Comparison of ENCODE assay signal across 26 mouse cellular contexts in the genomic region with DNA sequence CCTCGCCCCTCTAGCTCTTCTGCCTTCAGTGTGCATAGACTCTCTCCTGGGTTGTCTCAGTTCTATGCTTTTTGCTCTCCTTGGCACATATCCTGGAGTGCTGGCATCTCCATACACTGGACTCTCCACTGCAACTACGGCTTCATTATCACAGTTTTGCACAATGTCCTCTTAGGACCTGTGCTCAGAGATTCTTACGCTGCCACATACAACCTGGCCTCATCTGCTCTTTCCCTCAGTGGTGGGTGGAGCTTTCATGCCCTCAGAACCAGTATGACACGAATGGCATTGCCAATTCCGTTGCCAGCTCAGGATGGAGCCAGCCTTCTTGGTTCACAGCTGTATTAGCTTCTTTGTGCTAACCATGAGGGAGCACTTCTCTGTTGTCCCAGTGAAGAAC.
"Had no signal": no experiment of that assay in that cellular context is flagged by ENCODE, and none has a peak within 500 bp of the region (broad histone marks: within the 10 kb centered on the region; RNA-seq: fewer than 3 reads in every experiment).

No protein-coding gene starts in this region.

- DNase-seq: gastrocnemius, postnatal 14 days; gastrocnemius, postnatal 36 days; heart, adult 18-20 months; heart, postnatal 10 days; heart, postnatal 4 days; kidney, adult 11 months; kidney, adult 2 months; kidney, adult 9 months; kidney, postnatal 14 days; kidney, postnatal 36 days; layer of hippocampus, adult 9-11 months; layer of hippocampus, postnatal 36 days; liver; liver, embryonic 13.5 days; liver, postnatal 0 days had no signal

- H3K9me3 ChIP-seq: heart, embryonic 10.5 days; heart, embryonic 12.5 days; hindbrain, embryonic 13.5 days; hindbrain, embryonic 15.5 days; kidney, embryonic 15.5 days; limb, embryonic 10.5 days; limb, embryonic 12.5 days; liver, embryonic 13.5 days; liver, embryonic 15.5 days had no signal

- H3K27me3 ChIP-seq: heart, embryonic 12.5 days; hindbrain, embryonic 13.5 days; hindbrain, embryonic 15.5 days; kidney, embryonic 15.5 days; limb, embryonic 12.5 days; liver, embryonic 13.5 days; liver, embryonic 15.5 days had no signal

- H3K27ac ChIP-seq: heart, embryonic 10.5 days; hindbrain, embryonic 13.5 days; hindbrain, embryonic 15.5 days; hindbrain, postnatal 0 days; kidney, embryonic 15.5 days; kidney, postnatal 0 days; limb, embryonic 10.5 days; limb, embryonic 12.5 days; liver, embryonic 13.5 days; liver, embryonic 15.5 days had no signal

- H3K9ac ChIP-seq: heart, embryonic 12.5 days; hindbrain, embryonic 13.5 days; hindbrain, embryonic 15.5 days; kidney, embryonic 15.5 days; limb, embryonic 12.5 days; liver, embryonic 13.5 days; liver, embryonic 15.5 days; liver, postnatal 0 days had no signal

- H3K4me1 ChIP-seq: heart, embryonic 10.5 days; heart, embryonic 12.5 days; hindbrain, embryonic 13.5 days; hindbrain, embryonic 15.5 days; kidney, embryonic 15.5 days; limb, embryonic 10.5 days; limb, embryonic 12.5 days; liver, embryonic 13.5 days; liver, embryonic 15.5 days had no signal

- H3K4me2 ChIP-seq: heart, embryonic 12.5 days; hindbrain, embryonic 13.5 days; hindbrain, embryonic 15.5 days; kidney, embryonic 15.5 days; limb, embryonic 12.5 days; liver, embryonic 13.5 days; liver, embryonic 15.5 days had no signal

- H3K4me3 ChIP-seq: heart, embryonic 10.5 days; heart, embryonic 12.5 days; hindbrain, embryonic 13.5 days; hindbrain, embryonic 15.5 days; kidney, embryonic 15.5 days; limb, embryonic 10.5 days; limb, embryonic 12.5 days; liver, embryonic 13.5 days; liver, embryonic 15.5 days had no signal

- H3K36me3 ChIP-seq: heart, embryonic 10.5 days; heart, embryonic 12.5 days; hindbrain, embryonic 13.5 days; hindbrain, embryonic 15.5 days; kidney, embryonic 15.5 days; limb, embryonic 10.5 days; limb, embryonic 12.5 days; liver, embryonic 13.5 days; liver, embryonic 15.5 days had no signal

- ATAC-seq: hindbrain, postnatal 0 days; intestine, embryonic 16.5 days; liver, postnatal 0 days had no signal
